Mouse (Mus musculus): ENCODE measurements around the gene Pga5.

Pga5 gene

DNA sequence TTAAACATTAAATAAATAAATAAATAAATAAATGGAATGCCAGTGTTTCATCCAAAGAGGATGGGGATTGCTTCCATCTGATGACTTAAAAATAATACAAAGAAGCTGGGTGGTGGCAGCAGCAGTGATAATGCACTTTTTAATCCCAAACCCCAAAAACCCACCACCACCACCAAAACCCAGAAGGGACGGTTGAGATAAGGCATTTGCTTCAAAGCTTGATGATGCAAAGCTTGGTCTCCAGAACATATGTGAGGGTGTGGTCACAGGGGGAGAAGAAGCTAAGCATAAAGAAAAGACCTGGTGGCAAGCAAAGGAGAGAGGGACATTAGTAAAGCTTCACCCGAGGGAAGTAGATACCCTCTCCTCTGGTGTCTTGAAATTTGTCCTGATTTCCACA lies 16.0 kb downstream of the Pga5 start:
- DNase-seq: no peak

DNA sequence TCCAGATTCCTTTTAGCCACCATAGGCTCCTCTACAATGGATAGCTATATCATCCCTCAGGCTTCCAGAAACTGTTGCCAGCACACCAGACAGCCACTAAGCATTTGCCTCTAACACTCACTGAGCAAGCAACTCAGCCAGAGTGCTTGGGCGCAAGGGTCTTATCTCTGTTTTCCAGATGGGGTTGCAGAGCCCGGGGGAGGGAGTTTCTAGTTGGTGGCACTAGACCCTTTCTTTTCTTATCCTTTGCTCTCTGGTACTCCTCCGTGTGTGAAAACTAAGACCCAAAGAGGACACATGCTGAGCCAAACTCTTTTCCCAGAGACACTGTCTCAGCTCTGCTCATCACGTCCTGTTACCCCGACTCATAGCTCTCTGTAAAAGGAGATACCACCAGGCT lies 16.5 kb downstream of the Pga5 start:
- DNase-seq: no peak

DNA sequence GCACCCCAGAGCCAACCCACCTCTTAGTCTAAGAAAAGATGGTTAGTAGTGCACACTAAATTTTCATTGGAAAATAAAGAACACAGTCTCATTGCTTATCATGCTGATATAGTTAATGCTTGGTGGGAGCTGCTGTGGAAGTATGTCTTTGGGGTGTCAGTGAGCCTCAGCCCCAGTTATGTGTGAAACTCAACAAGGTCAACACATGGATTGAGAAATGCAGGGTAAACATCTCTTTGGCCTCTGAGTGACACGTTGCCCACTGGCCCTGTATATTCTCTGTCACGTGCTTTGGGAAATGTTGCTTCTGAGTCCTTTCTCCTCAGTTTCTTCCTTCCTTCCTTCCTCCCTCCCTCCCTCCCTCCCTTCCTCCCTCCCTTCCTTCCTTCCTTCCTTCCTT lies 19.5 kb downstream of the Pga5 start:
- DNase-seq: no peak

DNA sequence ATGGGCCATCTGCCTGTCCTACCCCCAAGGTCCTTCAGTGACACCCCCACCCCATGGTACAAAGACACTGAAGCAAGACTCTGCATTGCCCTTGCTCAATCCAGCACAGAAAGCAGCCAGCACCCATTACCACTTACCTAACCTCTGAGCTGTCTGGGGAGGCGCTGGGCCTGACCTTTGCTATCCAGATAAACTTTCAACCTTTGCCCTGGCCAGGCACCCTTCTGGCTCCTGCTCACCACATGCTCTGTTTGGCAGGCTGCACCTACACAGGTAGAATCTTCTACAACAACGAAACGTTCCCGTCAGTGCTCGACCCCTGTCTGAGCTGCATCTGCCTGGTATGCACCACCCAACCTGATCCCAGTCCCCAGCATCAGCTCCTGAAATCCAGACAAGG lies 20.1 kb downstream of the Pga5 start:
- peak; percentile 54 for DNase-seq

DNA sequence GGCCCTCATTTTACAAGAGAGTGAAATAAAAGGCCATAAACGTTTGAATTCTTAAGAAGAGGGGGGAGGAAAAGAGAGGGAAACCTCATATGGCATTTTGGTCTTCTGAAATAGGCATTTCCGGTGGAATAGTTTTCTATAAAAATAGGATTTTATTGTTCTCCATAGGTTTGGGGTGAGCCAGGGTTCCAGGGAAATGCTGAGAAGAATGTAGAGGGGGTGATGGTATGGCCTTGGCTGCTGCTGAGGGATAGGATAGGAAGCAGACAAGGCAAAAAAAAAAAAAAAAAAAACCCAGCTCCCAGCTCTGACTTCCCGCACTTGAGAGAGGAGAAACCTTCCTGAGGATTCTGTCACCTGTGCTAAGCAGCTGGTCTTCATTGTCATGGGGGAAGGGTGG lies 21.8 kb downstream of the Pga5 start:
- DNase-seq: no peak

DNA sequence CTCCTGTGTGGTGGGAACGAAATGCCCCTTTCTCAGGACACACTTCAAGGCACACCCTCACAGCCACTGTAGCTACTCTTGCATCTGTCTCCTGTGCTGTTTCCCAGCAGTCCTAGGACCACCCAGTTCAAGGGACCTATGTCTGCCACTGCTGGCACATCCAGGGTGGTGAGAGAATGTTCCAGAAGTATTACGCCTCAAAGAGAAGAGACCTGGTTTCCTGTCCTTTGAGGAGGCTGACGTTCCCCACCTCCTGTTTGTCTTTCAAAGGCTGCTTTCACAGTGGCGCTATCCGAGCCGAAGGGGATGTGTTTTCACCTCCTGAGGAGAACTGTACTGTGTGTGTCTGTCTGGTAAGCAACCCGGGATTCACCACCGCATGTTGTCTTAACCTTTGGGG lies 29.7 kb downstream of the Pga5 start:
- no peak for DNase-seq

DNA sequence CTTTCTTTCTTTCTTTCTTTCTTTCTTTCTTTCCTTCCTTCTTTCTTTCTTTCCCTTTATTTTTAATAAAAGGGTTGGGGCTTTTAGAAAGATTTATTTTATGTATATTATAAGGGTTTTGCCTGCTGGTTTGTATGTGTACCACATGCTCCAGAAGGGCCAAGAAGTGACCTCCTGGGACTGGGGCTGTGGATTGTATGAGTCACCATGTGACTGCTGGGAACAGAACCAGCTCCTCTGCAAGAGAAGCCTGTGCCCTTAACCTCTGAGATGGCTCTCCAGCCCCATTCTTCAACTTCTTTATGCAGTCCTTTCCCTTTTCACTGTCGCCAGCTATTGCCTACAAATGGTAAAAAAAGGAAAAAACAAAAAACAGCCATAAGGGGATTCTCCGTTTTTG lies 32.3 kb downstream of the Pga5 start:
- DNase-seq: no peak

DNA sequence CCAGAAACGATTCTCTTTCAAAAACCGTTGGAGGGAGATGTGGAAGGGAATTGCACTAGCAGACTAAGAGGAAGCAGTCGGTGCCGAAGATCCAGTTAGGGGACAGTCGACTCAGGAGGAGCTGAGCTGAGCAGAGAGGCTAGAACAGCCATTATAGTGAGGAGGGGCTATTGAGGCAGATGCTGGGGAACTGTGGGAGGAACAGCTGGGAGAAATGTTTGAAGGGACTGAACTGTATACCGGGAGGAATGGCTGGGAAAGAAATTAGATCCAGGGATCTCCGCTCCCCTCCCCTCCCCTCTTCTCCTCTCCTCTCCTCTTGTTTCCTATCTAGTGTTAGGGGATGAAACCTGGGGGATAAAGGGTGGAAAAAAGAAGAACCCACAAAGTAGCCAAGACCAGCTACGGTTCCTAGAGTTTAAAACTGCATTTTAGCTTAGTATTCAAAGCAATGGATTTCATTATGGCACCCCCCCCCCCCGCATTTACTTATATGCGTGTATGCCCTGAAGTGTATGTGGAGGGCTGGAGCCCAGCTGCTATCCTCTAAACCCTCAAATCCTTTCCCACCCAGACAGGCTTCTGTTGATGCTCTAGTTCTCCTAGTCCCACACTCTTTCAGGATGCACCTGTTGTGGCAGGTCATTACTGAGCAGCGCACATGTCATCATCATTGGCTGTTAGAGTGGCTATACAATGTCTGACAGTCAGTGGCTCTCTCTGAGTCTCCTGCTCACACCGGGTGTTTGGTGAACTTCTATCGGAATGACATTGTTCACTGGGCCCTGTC lies 37.1 kb downstream of the Pga5 start:
- DNase-seq: no peak

DNA sequence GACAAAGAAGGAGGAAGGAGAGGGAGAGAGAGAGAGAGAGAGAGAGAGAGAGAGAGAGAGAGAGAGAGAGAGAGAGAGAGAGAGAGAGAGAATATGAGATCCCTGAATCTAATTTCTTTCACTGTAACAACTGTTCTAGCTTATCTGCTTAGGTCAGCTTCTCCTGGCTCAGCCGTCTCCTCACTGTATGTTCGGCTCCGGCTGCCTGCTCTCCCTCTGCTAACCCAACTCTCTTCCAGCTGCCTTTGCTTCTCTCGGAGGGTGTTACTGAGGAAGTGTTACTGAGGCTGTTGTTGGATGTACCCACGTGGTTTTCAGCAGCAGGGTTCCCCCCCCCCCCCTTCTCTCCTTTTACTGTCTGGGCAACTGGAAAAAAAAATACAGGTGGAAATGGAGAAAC lies 37.8 kb downstream of the Pga5 start:
- DNase-seq: no peak

DNA sequence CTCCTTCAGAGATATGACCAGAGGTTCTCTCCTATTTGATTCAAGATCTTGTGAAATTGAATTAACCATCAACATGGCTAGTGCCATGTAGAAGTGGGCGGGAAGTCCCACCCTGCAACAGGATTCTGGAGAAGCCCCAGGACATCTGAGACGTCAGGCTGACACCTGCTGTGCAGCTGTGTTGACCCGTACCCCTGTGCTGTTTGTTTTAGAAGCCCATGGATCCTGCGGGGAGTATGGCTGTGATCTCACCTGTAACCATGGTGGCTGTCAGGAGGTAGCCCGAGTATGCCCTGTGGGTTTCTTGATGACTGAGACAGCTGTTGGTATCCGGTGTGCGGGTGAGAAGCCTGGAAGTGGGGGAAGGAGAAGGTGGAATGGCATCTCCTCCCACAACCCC lies 40.0 kb downstream of the Pga5 start:
- DNase-seq: no peak

DNA sequence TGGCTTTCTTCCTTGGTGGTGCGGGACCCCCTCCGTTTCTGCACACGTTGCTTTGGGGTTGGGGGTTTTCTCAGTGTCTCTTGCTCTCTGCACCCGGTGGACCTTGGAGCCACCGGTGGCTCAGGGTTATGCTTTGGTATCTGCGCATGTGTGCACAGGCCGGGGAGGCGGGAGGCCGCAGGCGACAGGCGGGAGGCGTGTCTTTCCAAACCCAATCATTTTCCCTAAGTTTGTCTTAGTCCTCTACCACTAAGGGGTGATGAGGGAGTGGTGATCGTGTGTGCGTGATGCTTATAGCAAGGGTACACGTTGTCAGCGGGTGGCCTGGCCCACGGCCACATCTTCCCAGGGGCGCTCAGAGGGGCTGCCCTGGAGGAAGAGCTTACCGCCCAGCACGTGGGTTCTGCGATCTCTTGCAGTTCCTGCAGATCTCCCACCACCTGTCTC lies 43.0 kb downstream of the Pga5 start:
- DNase-seq: peak; percentile 81

DNA sequence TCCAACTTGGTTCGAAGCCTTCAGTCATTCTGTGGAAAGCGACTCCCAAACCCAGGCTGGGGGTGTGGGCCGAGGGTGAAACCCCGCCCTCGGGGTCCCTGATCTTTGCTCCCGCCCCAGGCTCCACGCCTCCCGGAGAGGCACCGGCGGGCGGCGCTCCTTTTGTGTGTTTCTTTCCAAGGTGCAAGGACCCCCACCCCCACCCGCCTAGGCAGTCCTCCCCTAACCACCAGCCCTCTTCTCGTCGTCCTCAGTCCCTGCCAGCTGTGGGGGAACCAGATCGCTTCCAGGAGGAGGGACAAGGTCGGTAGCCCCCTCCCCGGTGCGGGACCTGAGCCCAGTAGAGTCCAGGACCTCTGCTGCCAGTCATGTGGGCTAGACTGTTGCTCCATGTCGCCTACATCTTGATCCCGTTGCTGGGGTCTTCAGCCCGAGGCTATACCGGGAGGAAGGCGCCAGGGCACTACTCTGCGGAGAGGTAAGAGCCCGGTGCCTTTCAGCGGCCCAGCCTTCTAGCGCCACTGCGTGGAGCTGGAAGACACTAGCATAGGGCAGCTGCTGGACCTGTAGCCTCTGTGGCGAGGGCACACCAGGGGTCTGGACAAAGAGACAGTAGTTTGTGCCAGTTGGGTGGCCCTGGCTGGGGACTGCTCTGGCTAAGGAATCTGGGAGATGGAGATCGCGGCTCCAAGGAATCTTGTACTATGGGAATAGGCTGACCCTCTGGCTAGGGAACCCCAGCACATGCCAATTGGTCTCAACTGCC lies 43.6 kb downstream of the Pga5 start, which contains the start of gene Vwce:
Gene Vwce, plus strand, starts transcription at position 108 of the 766 bp plus-strand sequence.
- DNase-seq: peak; percentile 64
